Mouse (Mus musculus): ENCODE measurements around the gene Rrn3. TPM values are rescaled to one million over a fixed set of nuclear protein-coding genes. Genes with fewer than 3 reads are reported as not detected.
"Not testable (repeated sequence)": the region's sequence is repeated elsewhere in the genome, so short reads cannot be mapped to it uniquely, and the experiment has no call there.

The Rrn3 gene
- polyA plus RNA-seq, 1 experiment from 2014 or later = 72.7 TPM

DNA sequence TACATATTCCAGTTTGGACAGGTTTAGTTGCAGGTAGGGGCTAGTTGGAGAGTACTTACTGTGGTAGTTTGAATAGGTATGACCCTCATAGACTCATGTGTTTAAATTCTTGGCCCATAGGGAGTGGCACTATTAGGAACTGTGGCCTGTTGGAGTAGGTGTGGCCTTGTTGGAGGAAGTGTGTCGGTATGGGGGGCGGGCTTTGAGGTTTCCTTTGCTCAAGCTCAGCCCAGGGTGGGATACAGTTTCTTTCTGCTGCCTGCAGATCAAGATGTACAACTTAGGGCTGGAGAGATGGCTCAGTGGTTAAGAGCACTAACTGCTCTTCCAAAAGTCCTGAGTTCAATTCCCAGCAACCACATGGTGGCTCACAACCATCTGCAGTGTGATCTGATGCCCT, 12.9 kb downstream of the Rrn3 start:
- WGBS = 94% methylated on average over 2 of the region's 2 CpGs
- not testable (repeated sequence) for H3K9ac ChIP-seq; H3K4me2 ChIP-seq; H3K27me3 ChIP-seq; H3K4me3 ChIP-seq; H3K9me3 ChIP-seq; H3K4me1 ChIP-seq; ATAC-seq (ENCODE audit: insufficient number of reproducible peaks, insufficient read depth, low FRiP score, low TSS enrichment, low read depth); H3K27ac ChIP-seq
- H3K36me3 ChIP-seq = peaks cover 93% of the 10 kb centered on the region

DNA sequence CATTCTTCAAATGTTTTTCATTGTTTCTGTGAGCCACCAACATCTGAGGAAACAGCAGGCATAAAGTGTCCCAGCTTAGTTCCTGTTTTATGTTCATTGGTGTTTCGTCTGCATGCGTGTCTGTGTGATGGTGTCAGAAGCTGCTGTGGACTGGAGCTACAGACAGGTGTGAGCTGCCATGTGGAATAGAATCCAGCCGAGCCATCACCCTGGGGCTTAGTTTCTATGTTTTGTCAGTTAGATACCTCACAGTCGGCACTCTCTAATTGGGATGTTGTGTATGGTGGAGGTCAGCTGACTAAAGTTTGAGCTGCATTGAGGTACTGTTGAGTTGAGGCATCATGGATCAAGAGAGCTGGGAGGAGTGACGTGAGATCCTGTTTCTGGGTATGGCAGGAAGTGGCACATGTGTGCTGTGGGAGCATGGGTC, 16.3 kb downstream of the Rrn3 start:
- H3K4me3 ChIP-seq = no peak overlapping the region
- H3K4me2 ChIP-seq = no peak overlapping the region
- 89% methylated on average over 5 of the region's 5 CpGs for WGBS

DNA sequence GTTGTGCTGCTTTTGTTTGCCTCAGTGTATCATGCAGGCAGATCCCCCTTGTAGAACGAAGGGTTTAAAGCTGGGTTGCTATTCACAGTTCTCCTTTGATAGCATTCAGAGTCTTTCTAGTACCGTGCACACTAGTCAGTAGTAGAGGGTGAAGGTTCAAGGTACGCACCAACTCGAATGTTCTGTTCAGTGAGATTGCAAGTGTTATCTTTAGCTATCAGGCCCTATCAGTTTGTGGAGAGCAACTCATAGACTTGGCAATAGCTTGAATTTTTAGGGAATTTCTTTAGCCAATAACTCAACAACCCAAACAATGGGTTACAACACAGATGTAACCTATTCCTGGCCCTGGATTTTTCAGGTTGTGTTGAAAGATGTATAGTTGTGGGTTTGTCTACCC, 20.7 kb downstream of the Rrn3 start:
- ATAC-seq (ENCODE audit: insufficient number of reproducible peaks, insufficient read depth, low FRiP score, low TSS enrichment, low read depth) = no peak
- WGBS = 93% methylated on average over 4 of the region's 4 CpGs
- H3K9ac ChIP-seq = no peak overlapping the region
- no peaks in the 10 kb centered on the region for H3K4me1 ChIP-seq
- H3K27me3 ChIP-seq = no peaks in the 10 kb centered on the region
- no peak overlapping the region for H3K4me3 ChIP-seq
- no peak overlapping the region for H3K27ac ChIP-seq
- no peak overlapping the region for H3K4me2 ChIP-seq
- H3K36me3 ChIP-seq = peaks cover 90% of the 10 kb centered on the region
- no peaks in the 10 kb centered on the region for H3K9me3 ChIP-seq

More for the DNA sequence above, 16.3 kb downstream of the Rrn3 start:
- Histone ChIP-seq H3K9me3 (no peaks in the 10 kb centered on the region), H3K9ac (no peak overlapping the region), H3K36me3 (peaks cover 92% of the 10 kb centered on the region), H3K27ac (no peak overlapping the region), H3K4me1 (no peaks in the 10 kb centered on the region), H3K27me3 (no peaks in the 10 kb centered on the region)
- no peak for ATAC-seq (ENCODE audit: insufficient number of reproducible peaks, insufficient read depth, low FRiP score, low TSS enrichment, low read depth)

DNA sequence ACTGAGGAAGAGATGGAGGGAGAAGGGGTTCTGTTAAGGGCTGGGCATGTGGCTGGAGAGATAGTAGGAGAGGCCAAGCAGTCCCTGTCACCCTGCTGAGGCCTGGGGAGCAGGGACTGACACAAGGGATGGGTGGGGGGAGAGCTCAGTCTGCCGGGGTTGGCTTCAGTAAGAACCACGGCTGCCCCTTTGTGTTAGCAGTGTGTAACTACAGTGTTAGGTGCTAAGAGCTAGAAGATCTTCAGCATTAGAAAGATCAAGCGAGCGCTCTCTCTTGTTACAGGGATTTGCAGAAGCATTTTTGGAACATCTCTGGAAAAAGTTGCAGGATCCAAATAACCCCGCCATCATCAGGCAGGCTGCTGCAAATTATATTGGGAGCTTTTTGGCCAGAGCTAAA, 24.2 kb downstream of the Rrn3 start:
- Histone ChIP-seq H3K36me3 (peaks cover 89% of the 10 kb centered on the region), H3K4me1 (no peaks in the 10 kb centered on the region), H3K4me3 (no peak overlapping the region), H3K27ac (no peak overlapping the region), H3K9ac (no peak overlapping the region), H3K27me3 (no peaks in the 10 kb centered on the region), H3K4me2 (no peak overlapping the region), H3K9me3 (no peaks in the 10 kb centered on the region)
- 87% methylated on average over 5 of the region's 5 CpGs for WGBS
- no peak for ATAC-seq (ENCODE audit: insufficient number of reproducible peaks, insufficient read depth, low FRiP score, low TSS enrichment, low read depth)

DNA sequence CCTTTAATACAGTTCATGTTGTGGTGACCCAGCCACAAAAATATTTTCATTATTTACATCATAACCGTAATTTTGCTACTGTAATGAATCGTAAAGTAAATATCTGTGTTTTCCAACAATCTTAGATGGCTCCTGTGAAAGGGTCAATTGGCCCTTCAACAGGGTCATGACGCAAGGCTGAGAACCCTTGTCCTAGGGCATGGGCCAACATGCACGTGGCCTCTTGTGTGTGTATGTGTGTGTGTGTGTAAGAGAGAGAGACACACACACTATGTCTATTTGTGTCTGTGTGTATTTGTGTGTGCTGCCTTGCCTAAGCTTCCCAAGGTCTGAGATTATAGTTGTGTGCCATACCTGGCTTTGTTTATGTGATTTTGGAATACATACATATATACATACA, 27.1 kb downstream of the Rrn3 start:
- H3K9ac ChIP-seq = no peak overlapping the region
- no peaks in the 10 kb centered on the region for H3K27me3 ChIP-seq
- H3K4me2 ChIP-seq = no peak overlapping the region
- no peaks in the 10 kb centered on the region for H3K9me3 ChIP-seq
- peaks cover 93% of the 10 kb centered on the region for H3K36me3 ChIP-seq
- H3K4me3 ChIP-seq = no peak overlapping the region
- no peaks in the 10 kb centered on the region for H3K4me1 ChIP-seq
- no peak for ATAC-seq (ENCODE audit: insufficient number of reproducible peaks, insufficient read depth, low FRiP score, low TSS enrichment, low read depth)
- 92% methylated on average over 4 of the region's 4 CpGs for WGBS
- H3K27ac ChIP-seq = no peak overlapping the region

DNA sequence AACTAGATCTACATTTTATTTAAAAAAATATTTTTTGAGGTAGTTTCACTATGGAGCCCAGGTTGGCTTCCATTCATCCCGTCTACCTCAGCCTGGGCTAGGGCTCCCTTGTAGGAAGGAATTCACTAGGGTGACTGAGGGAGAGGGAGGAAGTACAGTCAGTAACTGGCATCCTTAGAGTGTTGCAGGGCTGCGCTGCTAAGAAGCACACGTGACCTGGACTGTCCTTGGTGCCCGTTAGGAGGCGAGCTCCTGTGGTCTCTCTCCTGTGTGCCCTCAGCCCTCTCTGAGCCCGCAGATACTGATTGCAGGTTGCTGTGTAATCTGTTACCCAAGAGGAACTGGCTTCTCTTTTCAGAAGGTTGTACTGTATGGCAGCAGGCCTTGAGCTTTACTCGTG, 27.9 kb downstream of the Rrn3 start:
- Histone ChIP-seq H3K36me3 (peaks cover 96% of the 10 kb centered on the region), H3K9me3 (no peaks in the 10 kb centered on the region), H3K27ac (no peak overlapping the region), H3K4me1 (no peaks in the 10 kb centered on the region), H3K9ac (no peak overlapping the region), H3K4me2 (no peak overlapping the region), H3K27me3 (no peaks in the 10 kb centered on the region), H3K4me3 (no peak overlapping the region)
- 74% methylated on average over 7 of the region's 7 CpGs for WGBS
- ATAC-seq (ENCODE audit: insufficient number of reproducible peaks, insufficient read depth, low FRiP score, low TSS enrichment, low read depth) = peak; percentile 66; the same call in 1 of the 2 replicates

DNA sequence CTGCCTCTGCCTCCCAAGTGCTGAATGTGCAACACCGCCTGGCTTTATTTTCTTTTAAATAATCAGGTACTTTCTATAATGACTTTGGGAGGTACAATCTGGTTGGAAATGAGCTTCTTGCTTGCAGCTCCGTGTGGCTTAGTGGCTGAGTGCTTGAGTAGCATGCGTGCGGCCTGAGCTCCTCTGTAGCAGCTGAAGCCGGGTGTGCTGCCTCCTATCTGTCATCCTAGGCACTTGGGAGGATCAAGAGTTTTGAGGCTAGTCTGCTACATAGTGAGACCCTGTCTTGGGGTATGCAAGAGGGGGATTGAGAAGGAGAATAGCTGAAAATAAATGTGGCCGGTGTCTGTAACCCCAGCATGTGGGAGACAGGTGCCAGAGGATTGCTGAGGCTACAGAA, 31.6 kb downstream of the Rrn3 start:
- Histone ChIP-seq H3K36me3 (peaks cover 87% of the 10 kb centered on the region), H3K27ac (no peak overlapping the region), H3K9me3 (no peaks in the 10 kb centered on the region), H3K4me3 (no peak overlapping the region), H3K9ac (no peak overlapping the region), H3K4me2 (no peak overlapping the region), H3K4me1 (no peaks in the 10 kb centered on the region), H3K27me3 (no peaks in the 10 kb centered on the region)
- no peak for ATAC-seq (ENCODE audit: insufficient number of reproducible peaks, insufficient read depth, low FRiP score, low TSS enrichment, low read depth)
- WGBS = 92% methylated on average over 6 of the region's 6 CpGs

DNA sequence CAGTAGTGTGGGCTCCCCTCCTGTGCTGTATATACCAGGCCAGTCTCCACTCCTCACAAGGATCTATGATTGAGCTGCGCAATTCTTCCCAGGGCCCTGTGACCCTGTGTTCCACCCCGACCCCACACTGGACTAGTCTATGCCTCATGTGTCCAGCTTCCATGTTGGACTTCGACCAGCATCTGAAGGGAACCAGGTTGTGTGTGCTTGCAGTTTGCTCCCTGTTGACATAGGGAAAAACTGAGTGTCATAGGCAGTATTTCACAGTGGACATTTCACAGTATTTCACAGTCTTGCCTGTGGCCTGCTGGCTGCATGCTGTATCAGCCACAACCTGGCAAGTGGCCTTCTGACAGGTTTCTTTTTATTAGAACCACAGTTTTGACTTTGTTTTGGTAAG, 32.7 kb downstream of the Rrn3 start:
- no peaks in the 10 kb centered on the region for H3K27me3 ChIP-seq
- H3K4me2 ChIP-seq = no peak overlapping the region
- H3K4me1 ChIP-seq = peaks cover 3% of the 10 kb centered on the region; the same call in 1 of the 2 replicates
- H3K27ac ChIP-seq = no peak overlapping the region
- no peaks in the 10 kb centered on the region for H3K9me3 ChIP-seq
- ATAC-seq (ENCODE audit: insufficient number of reproducible peaks, insufficient read depth, low FRiP score, low TSS enrichment, low read depth) = no peak
- no peak overlapping the region for H3K9ac ChIP-seq
- peaks cover 81% of the 10 kb centered on the region for H3K36me3 ChIP-seq
- 91% methylated on average over 3 of the region's 3 CpGs for WGBS
- H3K4me3 ChIP-seq = no peak overlapping the region

DNA sequence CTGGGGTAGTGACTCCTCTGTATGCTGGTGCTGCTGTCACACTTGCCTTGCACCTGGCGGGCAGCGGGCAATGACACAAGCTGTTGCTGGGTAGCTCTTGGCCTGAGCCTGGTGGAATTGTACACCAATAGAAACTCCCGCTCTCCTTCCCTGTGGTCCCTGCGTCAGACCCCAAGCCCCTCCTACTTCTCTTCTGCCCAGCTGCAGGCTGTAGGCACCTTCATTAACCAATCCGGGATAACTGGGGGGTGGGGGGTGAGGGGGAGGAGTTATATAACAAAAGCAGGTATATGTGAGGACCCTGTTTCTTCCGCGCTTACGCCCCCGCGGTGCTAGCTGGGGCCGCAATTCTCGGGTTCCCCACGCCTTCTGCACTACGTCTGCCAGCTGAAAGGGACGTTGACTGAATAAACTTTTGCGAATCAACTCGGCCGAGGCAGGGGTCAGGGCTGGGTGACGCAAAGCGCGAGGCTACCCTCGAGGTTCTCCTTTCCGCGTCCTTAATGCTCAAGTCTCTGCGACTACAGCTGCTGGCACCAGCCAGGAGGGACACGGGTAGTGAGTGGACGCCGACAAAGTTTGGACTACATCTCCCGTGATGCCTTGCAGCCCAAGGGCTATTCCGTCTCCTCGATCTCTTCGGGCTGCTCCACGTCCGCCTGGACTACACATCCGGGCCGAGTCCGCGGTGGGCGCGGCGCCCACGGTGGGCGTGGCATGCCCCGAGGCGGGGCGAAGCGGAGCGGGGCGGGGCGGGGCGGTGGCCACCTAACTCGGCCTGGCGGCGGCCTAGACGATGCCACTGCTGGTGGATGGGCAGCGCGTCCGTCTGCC, 38.3 kb downstream of the Rrn3 start, which contains the start of gene Ntan1:
Gene Ntan1 (plus strand): TSS at position 286 of the 834 bp plus-strand sequence.
- H3K36me3 ChIP-seq = peaks cover 32% of the 10 kb centered on the region
- H3K4me3 ChIP-seq = peak within 1 kb of the TSS; percentile 83
- no peaks in the 10 kb centered on the region for H3K9me3 ChIP-seq
- H3K27ac ChIP-seq = peak within 1 kb of the TSS; percentile 97
- H3K27me3 ChIP-seq = no peaks in the 10 kb centered on the region
- peak; percentile 96 for ATAC-seq (ENCODE audit: insufficient number of reproducible peaks, insufficient read depth, low FRiP score, low TSS enrichment, low read depth)
- peaks cover 25% of the 10 kb centered on the region for H3K4me1 ChIP-seq
- peak within 1 kb of the TSS; percentile 76 for H3K4me2 ChIP-seq
- WGBS = under 1% methylated on average over 58 of the region's 58 CpGs
- peak within 1 kb of the TSS; percentile 92 for H3K9ac ChIP-seq

DNA sequence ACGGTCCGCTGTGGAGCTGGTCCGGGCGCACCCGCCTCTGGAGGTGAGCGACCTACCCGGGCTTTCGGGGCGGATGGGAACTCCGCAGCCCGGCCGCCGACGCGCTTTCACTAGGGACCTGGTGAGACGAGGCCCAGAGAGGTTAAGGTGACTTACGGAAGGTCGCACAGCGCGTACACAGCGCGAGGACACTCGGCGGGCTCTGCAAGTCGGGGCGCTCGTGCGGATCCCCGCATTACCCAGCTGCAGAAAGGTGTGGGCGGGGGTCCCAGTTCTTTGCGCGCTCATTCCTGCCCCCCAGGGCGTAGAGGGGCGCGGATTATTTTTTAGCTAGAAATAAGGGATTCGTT, 38.9 kb downstream of the Rrn3 start:
- Histone ChIP-seq H3K4me1 (peaks cover 25% of the 10 kb centered on the region), H3K27ac (peak overlapping the region; percentile 97), H3K9ac (peak overlapping the region; percentile 92), H3K4me2 (peak overlapping the region; percentile 76), H3K9me3 (no peaks in the 10 kb centered on the region), H3K4me3 (peak overlapping the region; percentile 83), H3K36me3 (peaks cover 29% of the 10 kb centered on the region), H3K27me3 (no peaks in the 10 kb centered on the region)
- WGBS = under 1% methylated on average over 35 of the region's 36 CpGs
- peak; percentile 70 for ATAC-seq (ENCODE audit: insufficient number of reproducible peaks, insufficient read depth, low FRiP score, low TSS enrichment, low read depth)

DNA sequence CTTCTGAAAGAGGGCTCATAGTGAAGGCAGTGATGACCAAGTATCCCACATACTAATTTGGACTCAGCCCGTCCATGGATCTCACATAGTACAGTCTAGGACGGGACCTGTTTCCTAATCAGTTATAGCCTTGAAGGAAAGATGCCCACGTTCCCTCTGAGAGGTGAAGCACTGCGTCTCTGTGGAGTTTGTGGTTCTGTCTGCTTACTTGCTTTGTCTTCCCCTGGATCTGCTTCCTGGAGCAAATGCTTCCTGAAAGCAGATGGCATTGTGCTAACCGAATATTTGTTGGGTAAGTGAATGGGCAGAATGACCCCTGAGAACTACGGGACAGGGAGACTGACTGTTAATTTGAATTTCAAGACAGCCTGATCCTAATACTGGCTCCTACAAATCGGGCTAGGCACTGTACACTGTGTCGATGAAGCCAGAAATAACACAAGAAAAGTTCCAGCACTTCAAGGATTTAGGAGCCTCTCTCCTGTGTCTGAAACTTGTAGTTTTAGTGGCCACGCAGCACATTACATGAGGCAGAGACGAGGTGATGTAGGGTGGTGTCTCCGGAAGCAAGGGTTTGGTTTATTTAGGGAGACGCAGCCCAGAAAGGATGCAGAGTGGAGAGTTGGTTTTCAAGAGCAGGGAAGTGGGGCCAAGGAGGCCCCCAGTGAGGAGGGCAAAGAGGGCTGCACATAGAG, 39.4 kb downstream of the Rrn3 start:
- Histone ChIP-seq H3K36me3 (peaks cover 26% of the 10 kb centered on the region), H3K27me3 (no peaks in the 10 kb centered on the region), H3K9ac (peak overlapping the region; percentile 92), H3K4me3 (peak overlapping the region; percentile 83), H3K27ac (peak overlapping the region; percentile 97), H3K4me1 (peaks cover 25% of the 10 kb centered on the region), H3K9me3 (no peaks in the 10 kb centered on the region), H3K4me2 (peak overlapping the region; percentile 76)
- 36% methylated on average over 12 of the region's 12 CpGs for WGBS
- no peak for ATAC-seq (ENCODE audit: insufficient number of reproducible peaks, insufficient read depth, low FRiP score, low TSS enrichment, low read depth)

DNA sequence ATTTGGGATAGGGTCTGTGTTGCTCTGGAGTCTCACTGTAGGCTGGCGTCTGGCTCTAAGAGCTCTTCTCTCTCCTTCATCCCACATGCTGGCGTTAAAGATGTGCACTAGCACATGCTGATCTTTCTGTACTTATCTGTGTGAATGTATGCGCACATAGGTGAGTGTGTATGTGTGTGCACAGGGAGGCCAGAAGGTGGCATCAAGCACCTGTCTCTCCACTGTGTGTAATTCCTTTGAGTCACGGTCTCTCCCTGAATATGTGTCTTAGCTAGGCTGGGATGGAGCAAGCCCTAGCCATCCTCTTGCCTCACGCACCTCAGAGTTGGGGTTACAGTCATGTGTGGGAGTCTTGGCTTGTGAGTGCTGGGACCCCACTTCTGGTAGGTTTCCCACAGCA, 40.3 kb downstream of the Rrn3 start:
- Histone ChIP-seq H3K4me3 (peak overlapping the region; percentile 83; the same call in 1 of the 2 replicates), H3K27ac (no peak overlapping the region), H3K4me2 (peak overlapping the region; percentile 76), H3K9me3 (no peaks in the 10 kb centered on the region), H3K36me3 (peaks cover 18% of the 10 kb centered on the region), H3K27me3 (no peaks in the 10 kb centered on the region), H3K4me1 (peaks cover 29% of the 10 kb centered on the region), H3K9ac (no peak overlapping the region)
- 94% methylated on average over 5 of the region's 5 CpGs for WGBS
- ATAC-seq (ENCODE audit: insufficient number of reproducible peaks, insufficient read depth, low FRiP score, low TSS enrichment, low read depth) = no peak

Data from embryonic facial prominence, embryonic 13.5 days (tissue).